33 mouse cellular contexts compared by ENCODE assay signal in genomic region chr1:84240203-84240602, GRCm38 (mm10).
DNase-seq lines count a peak whose midpoint lies in the region; ATAC-seq lines count a peak whose summit lies in the region.
"Had no signal": no experiment of that assay in that cellular context is flagged by ENCODE, and none has a peak within 500 bp of the region (broad histone marks: within the 10 kb centered on the region; RNA-seq: fewer than 3 reads in every experiment).

No protein-coding gene starts in this region.

- no peaks in the 10 kb centered on the region for H3K9me3 ChIP-seq in midbrain, embryonic 12.5 days
- no peaks in the 10 kb centered on the region for H3K9me3 ChIP-seq in midbrain, embryonic 15.5 days
- H3K9me3 ChIP-seq: embryonic facial prominence, embryonic 13.5 days; forebrain, embryonic 10.5 days; heart, embryonic 13.5 days; hindbrain, embryonic 10.5 days; hindbrain, embryonic 15.5 days; kidney, embryonic 15.5 days; limb, embryonic 10.5 days; limb, embryonic 15.5 days; liver, embryonic 13.5 days; neural tube, embryonic 15.5 days had no signal

- no peak overlapping the region for H3K27ac ChIP-seq in midbrain, embryonic 12.5 days (replicated peaks)
- H3K27ac ChIP-seq in midbrain, embryonic 15.5 days: no peak overlapping the region
- H3K27ac ChIP-seq: embryonic facial prominence, embryonic 13.5 days; forebrain, embryonic 10.5 days; gastrocnemius, adult 2 months; heart, adult 2 months; heart, embryonic 13.5 days; hindbrain, embryonic 10.5 days; hindbrain, embryonic 15.5 days; kidney, embryonic 15.5 days; layer of hippocampus, adult 2 months; limb, embryonic 10.5 days; limb, embryonic 15.5 days; liver, embryonic 13.5 days; neural tube, embryonic 15.5 days had no signal

- DNase-seq in thymus, postnatal 36 days: no peak
- DNase-seq in adrenal gland, postnatal 25 days: no peak
- DNase-seq in embryo, embryonic 10 days (ENCODE audit: low spot score): no peak
- DNase-seq: adrenal gland, postnatal 36 days; cerebellum, adult 2 months; cerebellum, postnatal 25 days; gastrocnemius, adult 2 months; gastrocnemius, postnatal 36 days; heart, adult 2 months; heart, postnatal 10 days; kidney, adult 18-20 months; kidney, postnatal 25 days; liver, embryonic 13.5 days; lung, adult 2 months; lung, postnatal 10 days; retina, postnatal 1 day; right cerebral cortex, postnatal 14 days had no signal

- WGBS in midbrain, embryonic 12.5 days: 75% methylated on average over 2 of the region's 2 CpGs
- 68% methylated on average over 2 of the region's 2 CpGs for WGBS in midbrain, embryonic 15.5 days

- no peaks in the 10 kb centered on the region for H3K36me3 ChIP-seq in midbrain, embryonic 12.5 days
- H3K36me3 ChIP-seq in midbrain, embryonic 15.5 days (replicated peaks): no peaks in the 10 kb centered on the region
- H3K36me3 ChIP-seq: embryonic facial prominence, embryonic 13.5 days; forebrain, embryonic 10.5 days; heart, embryonic 13.5 days; hindbrain, embryonic 10.5 days; hindbrain, embryonic 15.5 days; kidney, embryonic 15.5 days; limb, embryonic 10.5 days; limb, embryonic 15.5 days; liver, embryonic 13.5 days; neural tube, embryonic 15.5 days had no signal

- no peak overlapping the region for H3K9ac ChIP-seq in midbrain, embryonic 12.5 days (replicated peaks)
- no peak overlapping the region for H3K9ac ChIP-seq in midbrain, embryonic 15.5 days
- H3K9ac ChIP-seq: embryonic facial prominence, embryonic 13.5 days; heart, embryonic 13.5 days; hindbrain, embryonic 15.5 days; kidney, embryonic 15.5 days; limb, embryonic 15.5 days; liver, embryonic 13.5 days; neural tube, embryonic 15.5 days had no signal

- no peak overlapping the region for H3K4me3 ChIP-seq in midbrain, embryonic 12.5 days
- no peak overlapping the region for H3K4me3 ChIP-seq in midbrain, embryonic 15.5 days
- H3K4me3 ChIP-seq: embryonic facial prominence, embryonic 13.5 days; forebrain, embryonic 10.5 days; gastrocnemius, adult 2 months; heart, adult 2 months; heart, embryonic 13.5 days; hindbrain, embryonic 10.5 days; hindbrain, embryonic 15.5 days; kidney, embryonic 15.5 days; layer of hippocampus, adult 2 months; limb, embryonic 10.5 days; limb, embryonic 15.5 days; liver, embryonic 13.5 days; neural tube, embryonic 15.5 days had no signal

- no peak overlapping the region for H3K4me2 ChIP-seq in midbrain, embryonic 12.5 days (replicated peaks)
- no peak overlapping the region for H3K4me2 ChIP-seq in midbrain, embryonic 15.5 days
- H3K4me2 ChIP-seq: embryonic facial prominence, embryonic 13.5 days; heart, embryonic 13.5 days; hindbrain, embryonic 15.5 days; kidney, embryonic 15.5 days; limb, embryonic 15.5 days; liver, embryonic 13.5 days; midbrain, embryonic 11.5 days; neural tube, embryonic 15.5 days had no signal

- ATAC-seq in midbrain, embryonic 12.5 days (ENCODE audit: low FRiP score, low read depth): peak; percentile 38; the same call in 1 of the 2 replicates
- ATAC-seq in midbrain, embryonic 15.5 days (replicated peaks): no peak
- ATAC-seq in granulocyte monocyte progenitor cell, adult 5-6 weeks (replicated peaks; ENCODE audit: poor library complexity, severe bottlenecking): peak; percentile 73
- ATAC-seq in megakaryocyte progenitor cell, adult 5-6 weeks (replicated peaks; ENCODE audit: poor library complexity): peak; percentile 67
- ATAC-seq: forebrain, embryonic 16.5 days had no signal

- H3K4me1 ChIP-seq in midbrain, embryonic 12.5 days: no peaks in the 10 kb centered on the region
- no peaks in the 10 kb centered on the region for H3K4me1 ChIP-seq in midbrain, embryonic 15.5 days
- H3K4me1 ChIP-seq: embryonic facial prominence, embryonic 13.5 days; forebrain, embryonic 10.5 days; heart, embryonic 13.5 days; hindbrain, embryonic 10.5 days; hindbrain, embryonic 15.5 days; kidney, embryonic 15.5 days; limb, embryonic 10.5 days; limb, embryonic 15.5 days; neural tube, embryonic 15.5 days had no signal

- H3K27me3 ChIP-seq in midbrain, embryonic 12.5 days: no peaks in the 10 kb centered on the region
- H3K27me3 ChIP-seq in midbrain, embryonic 15.5 days (replicated peaks): no peaks in the 10 kb centered on the region
- H3K27me3 ChIP-seq: embryonic facial prominence, embryonic 13.5 days; heart, embryonic 13.5 days; hindbrain, embryonic 15.5 days; kidney, embryonic 15.5 days; limb, embryonic 15.5 days; liver, embryonic 13.5 days; neural tube, embryonic 15.5 days had no signal
